Mouse (Mus musculus): ENCODE data around the gene Tac4. TPM values are rescaled to one million over a fixed set of nuclear protein-coding genes. Genes with fewer than 3 reads are reported as not detected.

Gene Tac4
- polyA plus RNA-seq, 2 experiments, result 0.08 TPM; not detected in 1

DNA sequence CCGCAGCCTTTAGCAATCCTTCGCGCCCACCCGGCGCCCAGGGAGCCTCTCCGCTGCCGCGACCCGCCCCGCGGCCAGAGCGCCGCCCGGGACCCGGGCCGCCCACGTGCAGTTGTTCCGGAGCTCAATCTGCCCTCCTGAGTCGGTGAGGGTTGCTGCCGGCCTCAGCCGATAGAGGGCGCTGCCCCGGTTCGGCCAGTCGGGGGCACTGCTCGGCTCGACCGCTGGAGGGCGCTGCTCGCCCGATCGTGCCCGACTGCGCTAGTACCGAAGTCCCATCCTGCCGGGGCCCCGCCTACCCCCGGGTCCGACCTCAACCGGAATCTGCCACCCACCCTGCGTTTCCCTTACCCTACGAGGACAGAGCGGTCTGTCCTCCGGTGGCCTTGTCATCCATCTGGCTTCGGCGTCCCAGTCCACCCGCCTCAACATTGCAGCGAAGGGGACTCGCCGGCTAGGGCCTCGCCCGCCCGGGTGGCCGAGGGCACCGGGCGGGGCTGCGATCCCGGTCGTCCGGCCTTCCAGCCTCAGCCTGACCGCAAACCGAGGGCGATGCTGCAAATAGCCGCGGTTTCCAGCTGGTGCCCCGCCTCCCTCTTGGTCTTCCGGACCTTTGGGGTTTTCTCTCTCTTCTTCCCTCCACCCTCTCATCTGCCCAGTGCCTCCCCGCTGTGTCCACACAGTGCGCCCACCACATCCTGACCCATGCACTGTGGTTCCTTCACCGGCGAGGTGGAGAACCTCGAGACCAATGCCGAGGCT lies 2.1 kb upstream of the Tac4 start:
- Histone ChIP-seq H3K27me3 (ENCODE audit: control insufficient read depth, insufficient read depth, low read length) (no peaks in the 10 kb centered on the region), H3K4me1 (ENCODE audit: control insufficient read depth, insufficient read depth, low read length) (no peaks in the 10 kb centered on the region), H3K9ac (ENCODE audit: low read depth, low read length, severe bottlenecking) (peak overlapping the region; percentile 76), H3K4me2 (replicated peaks; ENCODE audit: low read depth, low read length, severe bottlenecking) (peak overlapping the region; percentile 96), H3K27ac (replicated peaks; ENCODE audit: low read depth, low read length) (peak overlapping the region; percentile 67), H3K36me3 (ENCODE audit: control insufficient read depth, insufficient read depth, low read length) (no peaks in the 10 kb centered on the region), H3K9me3 (ENCODE audit: control insufficient read depth, low read length) (no peaks in the 10 kb centered on the region), H3K4me3 (replicated peaks; ENCODE audit: low read length) (peak overlapping the region; percentile 62)
- DNase-seq (ENCODE audit: low spot score) (peak; percentile 78), ATAC-seq (ENCODE audit: low FRiP score, low read depth) (peak; percentile 62)
- WGBS, result under 1% methylated on average over 63 of the region's 73 CpGs
- TF ChIP-seq POLR2A (IDR thresholded peaks at IDR 0.05; ENCODE audit: borderline replicate concordance, extremely low read depth, insufficient read depth, insufficient read length), result no peak

DNA sequence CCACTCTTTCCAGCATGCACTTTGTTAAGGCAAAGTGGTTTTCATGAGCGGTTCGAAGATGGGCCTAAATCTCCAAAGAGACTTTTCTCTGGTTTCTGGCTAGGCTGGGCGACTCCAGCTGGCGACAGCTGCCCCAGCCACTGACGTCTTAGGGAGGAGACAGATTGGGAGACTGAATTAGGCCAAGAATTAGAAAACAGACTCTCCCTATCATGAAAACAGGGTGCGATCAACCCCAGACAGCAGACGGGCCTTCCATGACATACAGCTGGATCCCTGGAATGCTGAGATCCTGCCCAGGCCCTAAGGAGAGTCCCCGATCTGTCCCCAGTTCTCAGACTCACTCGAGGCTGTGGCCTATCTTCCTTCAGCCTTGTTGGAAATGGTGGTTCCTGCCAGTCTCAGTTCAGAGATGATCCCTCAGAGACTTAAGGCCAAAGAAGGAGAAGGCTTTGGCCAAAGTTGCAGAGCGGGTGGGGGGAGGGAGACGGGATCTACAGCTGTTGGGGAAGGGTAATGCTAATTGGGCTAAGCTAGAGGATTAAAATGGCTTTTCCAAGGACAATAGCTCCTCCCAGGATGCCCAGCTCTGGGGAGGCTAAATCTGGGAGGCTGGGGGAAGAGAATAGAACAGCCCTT lies 2.6 kb downstream of the Tac4 start:
- Histone ChIP-seq H3K4me1 (ENCODE audit: control insufficient read depth, insufficient read depth, low read length) (no peaks in the 10 kb centered on the region), H3K4me2 (replicated peaks; ENCODE audit: low read depth, low read length, severe bottlenecking) (no peak overlapping the region), H3K36me3 (ENCODE audit: control insufficient read depth, insufficient read depth, low read length) (0 out of 2 replicates have a peak, but pooled peaks cover 11% of the 10 kb centered on the region), H3K27ac (replicated peaks; ENCODE audit: low read depth, low read length) (no peak overlapping the region; the same call in 1 of the 2 replicates), H3K4me3 (replicated peaks; ENCODE audit: low read length) (no peak overlapping the region), H3K27me3 (ENCODE audit: control insufficient read depth, insufficient read depth, low read length) (no peaks in the 10 kb centered on the region), H3K9me3 (ENCODE audit: control insufficient read depth, low read length) (no peaks in the 10 kb centered on the region), H3K9ac (ENCODE audit: low read depth, low read length, severe bottlenecking) (no peak overlapping the region; the same call in 1 of the 2 replicates)
- TF ChIP-seq POLR2A (IDR thresholded peaks at IDR 0.05; ENCODE audit: borderline replicate concordance, extremely low read depth, insufficient read depth, insufficient read length), result no peak
- DNase-seq (ENCODE audit: low spot score), result no peak
- ATAC-seq (ENCODE audit: low FRiP score, low read depth), result no peak
- 29% methylated on average over 11 of the region's 11 CpGs for WGBS

- WGBS, result 76% methylated on average over 4 of the region's 4 CpGs
- no peak overlapping the region; the same call in 1 of the 2 replicates for H3K9ac ChIP-seq (ENCODE audit: low read depth, low read length, severe bottlenecking)
- no peak for TF ChIP-seq POLR2A (IDR thresholded peaks at IDR 0.05; ENCODE audit: borderline replicate concordance, extremely low read depth, insufficient read depth, insufficient read length)
- ATAC-seq (ENCODE audit: low FRiP score, low read depth), result no peak
- H3K4me3 ChIP-seq (replicated peaks; ENCODE audit: low read length), result no peak overlapping the region
- no peaks in the 10 kb centered on the region for H3K4me1 ChIP-seq (ENCODE audit: control insufficient read depth, insufficient read depth, low read length)
- no peak overlapping the region for H3K27ac ChIP-seq (replicated peaks; ENCODE audit: low read depth, low read length)
- H3K36me3 ChIP-seq (ENCODE audit: control insufficient read depth, insufficient read depth, low read length), result peaks cover 15% of the 10 kb centered on the region; the same call in 1 of the 2 replicates
- H3K4me2 ChIP-seq (replicated peaks; ENCODE audit: low read depth, low read length, severe bottlenecking), result no peak overlapping the region
- DNase-seq (ENCODE audit: low spot score), result no peak
- no peaks in the 10 kb centered on the region for H3K9me3 ChIP-seq (ENCODE audit: control insufficient read depth, low read length)
- H3K27me3 ChIP-seq (ENCODE audit: control insufficient read depth, insufficient read depth, low read length), result no peaks in the 10 kb centered on the region
Measured at GRCm38 (mm10) chr11:95264455-95265013, 3.2 kb downstream of the Tac4 start.

GRCm38 (mm10) chr11:95266540-95267245 lies 5.4 kb downstream of the Tac4 start:
- DNase-seq (ENCODE audit: low spot score) (no peak), ATAC-seq (ENCODE audit: low FRiP score, low read depth) (no peak)
- no peak for TF ChIP-seq POLR2A (IDR thresholded peaks at IDR 0.05; ENCODE audit: borderline replicate concordance, extremely low read depth, insufficient read depth, insufficient read length)
- Histone ChIP-seq H3K4me3 (replicated peaks; ENCODE audit: low read length) (no peak overlapping the region), H3K27ac (replicated peaks; ENCODE audit: low read depth, low read length) (no peak overlapping the region), H3K9me3 (ENCODE audit: control insufficient read depth, low read length) (no peaks in the 10 kb centered on the region), H3K36me3 (ENCODE audit: control insufficient read depth, insufficient read depth, low read length) (peaks cover 34% of the 10 kb centered on the region), H3K27me3 (ENCODE audit: control insufficient read depth, insufficient read depth, low read length) (no peaks in the 10 kb centered on the region), H3K4me1 (ENCODE audit: control insufficient read depth, insufficient read depth, low read length) (no peaks in the 10 kb centered on the region), H3K9ac (ENCODE audit: low read depth, low read length, severe bottlenecking) (no peak overlapping the region), H3K4me2 (replicated peaks; ENCODE audit: low read depth, low read length, severe bottlenecking) (no peak overlapping the region)
- WGBS, result 50% methylated on average over 6 of the region's 6 CpGs

DNA sequence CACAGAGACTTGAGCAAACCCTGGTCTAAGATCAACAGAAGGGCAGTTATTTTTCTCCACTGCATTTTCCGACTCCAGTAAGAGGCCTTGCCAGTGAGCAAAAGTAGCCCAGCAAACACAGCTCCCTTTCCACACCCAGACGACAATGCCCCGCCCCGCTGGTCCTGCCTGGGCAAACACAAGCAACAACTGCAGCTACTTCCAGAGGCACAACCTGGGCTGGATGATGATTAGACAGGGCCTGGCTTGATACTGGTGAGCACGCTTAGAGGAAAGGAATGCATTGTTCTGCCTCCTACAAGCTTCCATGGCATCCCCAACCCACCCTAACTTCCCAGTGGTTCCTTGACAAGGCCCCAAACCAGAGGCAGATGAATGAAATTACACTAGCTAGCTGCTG lies 12.3 kb downstream of the Tac4 start:
- no peak for TF ChIP-seq POLR2A (IDR thresholded peaks at IDR 0.05; ENCODE audit: borderline replicate concordance, extremely low read depth, insufficient read depth, insufficient read length)
- Histone ChIP-seq H3K27ac (replicated peaks; ENCODE audit: low read depth, low read length) (no peak overlapping the region), H3K27me3 (ENCODE audit: control insufficient read depth, insufficient read depth, low read length) (no peaks in the 10 kb centered on the region), H3K4me3 (replicated peaks; ENCODE audit: low read length) (no peak overlapping the region), H3K9me3 (ENCODE audit: control insufficient read depth, low read length) (no peaks in the 10 kb centered on the region), H3K4me1 (ENCODE audit: control insufficient read depth, insufficient read depth, low read length) (no peaks in the 10 kb centered on the region), H3K9ac (ENCODE audit: low read depth, low read length, severe bottlenecking) (no peak overlapping the region), H3K36me3 (ENCODE audit: control insufficient read depth, insufficient read depth, low read length) (peaks cover 90% of the 10 kb centered on the region), H3K4me2 (replicated peaks; ENCODE audit: low read depth, low read length, severe bottlenecking) (no peak overlapping the region)
- no peak for ATAC-seq (ENCODE audit: low FRiP score, low read depth)
- no peak for DNase-seq (ENCODE audit: low spot score)
- 89% methylated on average over 5 of the region's 5 CpGs for WGBS

Data from limb, embryonic 14.5 days (tissue).